Mouse (Mus musculus) left cerebral cortex, adult 11 months (tissue): ENCODE results near the gene Wdr93.

Experiments used
- DNase-seq: peaks from one replicate; pipeline ENCODE4 v3.0.0; 2022; ENCODE audit warnings: low spot score

Gene Wdr93

DNA sequence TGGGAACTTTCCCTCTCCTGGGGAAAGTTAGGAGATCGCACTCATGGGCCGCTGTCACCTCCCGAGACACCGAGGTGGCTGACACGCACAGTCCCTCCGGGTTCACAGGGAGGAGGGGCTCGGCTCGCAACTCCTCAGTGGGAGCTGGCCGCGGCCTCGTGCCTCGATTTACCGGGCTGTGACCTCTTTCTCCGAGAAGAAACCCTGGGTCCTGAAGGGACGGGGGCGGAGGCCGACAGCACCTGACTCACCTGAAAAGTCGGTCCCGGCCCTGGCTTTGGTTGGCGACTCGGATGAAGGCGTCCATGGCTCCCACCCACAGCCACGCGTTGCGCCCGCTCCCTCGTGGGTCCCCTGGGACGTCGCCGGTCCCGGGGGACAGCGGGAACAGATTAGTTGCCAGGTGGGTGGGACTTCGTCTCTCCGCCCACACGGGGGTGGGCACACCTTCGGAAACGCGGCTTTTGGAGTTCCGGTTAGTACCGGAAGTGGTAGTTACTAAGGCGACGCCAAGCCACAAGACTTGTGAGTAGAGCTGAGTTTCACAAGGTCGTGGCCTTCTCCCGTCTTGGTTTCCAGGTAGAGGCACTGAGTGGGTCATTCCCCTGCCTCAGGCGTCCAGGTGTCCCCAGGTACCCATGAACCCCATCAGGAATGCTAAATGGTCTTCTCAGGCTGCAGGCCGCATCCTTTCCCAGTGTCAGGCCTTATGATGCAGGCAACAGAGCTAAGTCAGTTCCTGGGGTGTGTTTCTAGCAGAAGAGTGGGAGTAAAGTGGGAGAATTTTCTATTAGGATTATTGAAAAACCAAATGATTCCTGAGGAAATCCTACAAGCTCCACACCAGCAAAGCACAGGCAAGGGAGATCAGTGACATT lies at the start of gene Wdr93, which contains the start of gene Pex11a:
Gene Wdr93, plus strand, starts transcription at position 505 of the 878 bp plus-strand sequence.
Gene Pex11a, minus strand, starts transcription at position 473 of the 878 bp plus-strand sequence.
- peak; percentile 80 for DNase-seq

DNA sequence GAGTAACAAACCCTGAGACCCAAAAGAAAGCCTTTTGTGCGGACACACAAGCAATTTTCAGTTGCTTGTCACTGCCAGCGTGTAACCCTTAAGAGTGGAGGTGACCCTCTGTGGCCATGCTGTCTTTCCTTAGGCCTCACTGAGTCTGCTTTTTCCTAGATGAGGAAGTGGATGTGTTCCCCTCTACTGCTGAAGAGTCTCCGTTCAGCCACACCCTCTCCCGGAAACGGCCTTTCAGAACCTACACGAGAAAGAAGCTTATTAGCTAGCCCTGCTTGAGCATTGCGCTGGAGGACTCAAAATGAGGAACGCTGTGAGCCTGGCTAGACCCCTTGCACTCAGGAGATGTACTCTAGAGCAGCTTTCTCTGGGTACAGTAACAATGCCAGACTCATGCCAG lies 46.5 kb upstream of the Wdr93 start:
- no peak for DNase-seq

DNA sequence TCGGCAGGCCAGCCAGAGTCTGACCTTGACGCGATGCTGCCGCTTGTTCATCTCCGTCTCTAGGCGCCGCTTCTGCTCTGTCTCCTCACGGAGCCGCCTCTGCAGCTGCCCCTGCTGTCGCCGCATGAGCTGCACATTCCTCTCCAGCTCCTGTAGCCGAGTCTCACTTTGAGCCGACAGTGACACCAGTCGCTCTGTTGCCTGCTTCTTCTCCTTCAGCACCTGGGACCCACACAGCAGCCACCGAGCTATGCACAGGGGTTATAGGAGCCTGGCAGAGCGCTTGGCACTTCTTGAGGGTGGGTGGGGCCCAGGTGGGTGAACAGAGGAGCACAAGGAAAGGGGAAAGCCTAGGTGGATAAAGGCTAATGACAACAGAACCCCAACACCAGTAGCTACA lies 40.2 kb upstream of the Wdr93 start:
- no peak for DNase-seq

DNA sequence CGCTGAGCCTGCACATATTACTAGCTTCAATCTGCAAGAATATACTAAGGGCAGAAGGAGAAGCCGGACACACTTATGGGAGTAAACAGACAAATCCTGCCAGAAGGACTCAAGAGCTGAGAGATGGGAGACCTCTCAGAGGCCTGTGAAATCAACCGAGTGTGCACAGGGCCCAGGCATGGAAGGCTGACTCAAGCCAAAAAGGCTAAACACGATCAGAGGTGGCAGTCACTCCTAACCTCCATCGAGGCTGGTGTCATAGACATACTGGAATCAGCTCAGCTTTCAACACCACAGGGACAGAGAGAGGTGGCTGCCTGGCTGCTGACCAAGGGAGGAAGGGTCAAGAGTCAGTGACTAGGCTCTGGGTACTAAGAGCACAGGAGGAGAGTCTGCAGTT lies 37.8 kb upstream of the Wdr93 start:
- DNase-seq, result no peak

DNA sequence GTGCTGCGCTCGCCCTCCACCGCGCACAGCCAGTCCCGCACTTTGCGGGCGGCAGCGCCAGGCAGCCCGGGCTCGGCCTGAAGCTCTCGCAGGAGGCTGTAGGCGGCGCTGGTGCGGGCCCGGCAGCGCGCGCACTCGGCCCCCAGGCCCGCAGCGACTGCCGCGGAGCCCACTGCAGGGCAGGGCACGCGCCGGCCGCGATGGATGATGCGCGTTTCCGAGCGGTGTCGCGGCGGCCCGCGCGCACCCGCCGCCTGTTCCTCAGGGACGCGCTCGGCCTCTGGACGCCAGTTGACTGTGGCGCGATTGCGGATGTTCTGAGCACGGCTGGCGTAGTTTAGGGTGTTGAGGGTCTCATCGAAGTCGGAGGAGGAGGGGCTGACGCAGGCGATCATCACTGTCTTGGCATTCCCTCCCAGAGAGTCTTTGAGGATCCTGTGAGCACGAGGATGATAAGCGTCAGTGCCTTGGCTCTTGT lies 32.8 kb upstream of the Wdr93 start:
- no peak for DNase-seq

DNA sequence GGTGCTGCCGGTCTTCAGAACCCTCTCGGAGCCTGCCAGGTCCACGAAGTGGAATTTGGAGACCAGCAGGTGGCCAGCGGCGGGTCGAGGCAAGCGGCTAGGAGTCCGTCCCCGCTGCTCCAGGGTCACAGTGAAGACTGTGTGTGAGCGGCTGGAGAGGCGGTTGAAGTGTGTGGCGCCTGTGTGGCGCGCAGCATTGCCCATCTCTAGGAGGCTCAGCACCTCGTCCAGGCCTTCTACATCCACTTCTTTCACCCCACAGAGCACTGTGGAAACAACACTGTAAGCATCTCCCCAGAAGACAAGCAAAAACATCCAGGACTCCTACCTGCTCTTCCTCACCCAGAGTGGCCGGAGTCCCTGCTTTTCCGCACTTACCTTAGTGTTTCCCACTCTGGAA lies 32.1 kb upstream of the Wdr93 start:
- DNase-seq, result no peak

DNA sequence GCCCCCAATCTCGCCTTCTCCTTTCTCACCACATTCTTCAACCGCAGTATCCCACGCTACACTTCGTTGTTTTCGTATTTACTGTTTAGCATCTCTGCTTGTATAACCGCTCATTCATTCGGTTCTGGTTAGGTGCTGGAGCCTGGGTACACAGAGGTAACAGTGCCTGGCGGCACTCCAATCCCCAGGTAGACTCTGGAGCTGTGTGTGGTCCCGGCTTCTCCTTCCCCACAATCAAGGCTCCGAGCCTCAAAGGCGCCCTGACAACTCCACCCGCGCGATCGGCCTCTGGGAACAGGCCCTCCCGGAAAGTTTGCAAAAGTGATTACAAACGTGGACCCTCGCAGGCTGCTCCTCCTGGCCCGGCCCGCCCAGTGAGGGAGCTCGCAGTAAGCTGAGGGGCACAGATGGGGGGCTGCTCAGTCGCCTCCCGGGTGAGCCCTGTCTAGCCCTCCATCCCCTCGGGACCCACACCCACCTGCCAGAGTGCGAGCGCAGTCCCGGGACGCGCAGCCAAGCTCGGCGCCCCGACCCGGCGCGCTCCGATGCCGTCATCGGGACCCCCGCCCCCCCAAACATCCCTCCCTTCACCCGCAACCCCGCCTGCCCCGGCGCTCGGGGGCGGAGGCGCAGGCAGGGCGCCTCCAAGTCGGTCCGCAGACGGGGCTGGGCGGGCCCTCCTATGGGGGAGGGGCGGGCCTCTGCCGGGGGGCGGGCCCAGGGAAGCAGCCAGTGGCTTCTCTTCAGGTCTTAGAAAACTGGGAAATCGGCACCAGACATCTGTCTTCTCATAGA lies 27.6 kb upstream of the Wdr93 start, which contains the start of gene Kif7:
Gene Kif7, minus strand, starts transcription at position 534 of the 795 bp plus-strand sequence.
- DNase-seq, result no peak

DNA sequence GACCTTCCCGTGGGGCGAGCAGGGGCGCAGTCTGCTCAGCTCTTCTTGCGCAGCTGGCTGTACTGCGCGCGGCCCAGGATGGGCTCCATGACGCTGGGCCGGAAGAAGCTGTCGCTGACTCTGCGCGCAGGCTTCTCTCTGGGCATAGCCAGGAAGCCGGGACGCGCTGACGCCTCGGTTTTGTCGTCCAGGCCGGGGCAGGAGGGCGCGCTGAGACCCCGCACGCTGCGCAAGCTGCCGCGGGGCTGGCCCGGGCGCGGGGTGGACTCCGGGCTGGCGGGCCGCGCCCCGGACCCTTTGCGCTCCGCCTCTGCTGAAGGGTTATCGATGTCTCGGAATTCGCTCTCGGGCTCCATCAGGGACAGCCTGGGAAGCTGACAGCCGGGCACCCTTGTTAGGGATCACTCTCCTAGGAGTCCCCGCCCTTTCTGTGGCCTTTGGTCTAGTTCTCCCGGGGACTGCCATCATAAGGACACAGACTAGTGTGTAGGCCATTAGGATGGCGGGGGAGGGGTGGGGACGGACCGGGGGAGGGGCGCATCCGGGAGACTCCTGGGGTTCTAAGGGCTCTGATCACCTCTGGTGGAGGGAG lies 21.5 kb upstream of the Wdr93 start:
- no peak for DNase-seq

DNA sequence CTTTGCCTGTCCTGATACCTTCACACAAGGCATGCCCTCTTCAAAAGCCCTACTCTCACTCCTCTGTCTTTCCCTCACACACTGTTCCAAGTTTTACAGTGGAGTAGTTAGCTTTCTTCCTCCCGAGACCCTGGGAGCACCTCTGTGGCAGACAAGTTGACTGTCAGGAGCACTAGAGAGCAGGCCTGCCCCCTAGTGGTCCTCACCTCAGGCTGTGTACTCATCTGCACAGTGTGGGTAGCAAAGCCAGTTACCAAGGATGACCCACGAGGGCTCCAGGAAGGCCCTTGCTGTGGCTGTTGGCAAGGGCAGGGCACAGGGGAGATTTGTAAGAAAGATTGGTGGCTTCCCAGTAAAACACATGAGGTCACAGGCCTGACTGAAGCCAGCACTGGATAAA lies 15.9 kb upstream of the Wdr93 start:
- no peak for DNase-seq

DNA sequence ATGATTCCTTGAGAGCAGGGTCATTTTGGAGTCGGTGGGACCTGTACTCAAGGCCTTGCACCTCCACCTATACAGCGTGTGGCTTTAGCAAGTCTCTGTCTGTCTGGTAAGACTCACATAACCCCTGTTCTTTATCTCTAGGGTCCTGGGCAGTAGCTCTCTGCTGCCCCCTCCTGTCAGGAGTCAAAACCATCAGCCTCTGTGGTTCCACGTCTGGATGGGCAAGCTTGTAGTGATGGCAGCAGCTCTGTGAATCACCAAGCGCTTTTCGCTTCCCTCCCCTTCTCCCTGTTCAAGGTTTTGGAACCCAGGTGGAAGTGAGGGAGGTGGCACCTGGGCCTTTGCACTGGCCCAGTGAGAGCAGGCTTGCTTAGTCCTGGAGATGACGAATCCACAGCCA lies 14.7 kb upstream of the Wdr93 start:
- no peak for DNase-seq

DNA sequence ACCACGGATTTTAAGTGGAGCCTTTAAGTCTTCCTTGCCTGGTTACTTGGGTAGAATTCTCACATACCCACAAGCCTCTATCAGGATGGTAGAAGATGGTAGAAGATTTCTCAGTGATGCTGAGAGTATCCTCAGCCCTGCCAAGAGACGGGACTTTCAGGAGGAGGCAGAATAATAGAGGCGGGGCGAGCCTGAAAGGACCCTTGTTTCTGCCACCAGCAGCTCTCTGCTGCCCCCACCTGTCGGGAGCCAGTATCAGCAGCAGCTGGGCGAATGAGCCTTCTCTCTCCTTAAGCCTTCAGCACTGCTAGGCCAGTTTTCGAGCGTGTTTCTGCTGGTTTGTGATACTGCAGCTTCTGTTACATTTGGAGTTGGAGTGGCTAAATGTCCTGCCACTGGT lies 13.8 kb upstream of the Wdr93 start:
- no peak for DNase-seq

DNA sequence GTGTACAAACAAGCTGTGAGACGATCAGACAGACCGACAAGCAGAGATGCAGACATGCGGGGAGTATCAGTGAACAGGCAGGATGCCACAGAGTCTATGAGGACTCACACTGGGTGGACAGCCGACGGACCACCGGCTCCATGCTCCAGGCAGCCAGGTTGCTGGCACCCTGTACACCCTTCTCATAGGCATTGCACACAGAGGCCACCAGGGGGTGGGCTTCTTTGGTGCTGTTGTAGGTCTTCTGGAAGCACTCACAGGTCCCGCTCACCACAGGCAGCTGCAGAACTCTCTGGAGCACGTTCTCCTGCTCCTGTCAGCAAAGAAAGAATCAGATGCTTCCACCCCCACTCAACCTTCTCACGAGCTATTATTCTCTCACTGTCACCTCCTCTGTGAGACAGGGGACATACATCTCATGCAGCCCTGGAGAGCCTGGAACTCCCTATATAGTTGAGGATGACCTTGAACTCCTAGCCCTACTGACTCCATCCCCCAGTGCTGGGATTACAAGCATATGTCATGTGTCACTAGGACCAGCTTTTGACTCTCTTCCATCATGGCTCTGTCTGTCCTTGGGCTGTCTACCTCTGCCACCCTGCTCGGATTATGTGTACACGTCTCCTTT lies 13.1 kb upstream of the Wdr93 start:
- no peak for DNase-seq

DNA sequence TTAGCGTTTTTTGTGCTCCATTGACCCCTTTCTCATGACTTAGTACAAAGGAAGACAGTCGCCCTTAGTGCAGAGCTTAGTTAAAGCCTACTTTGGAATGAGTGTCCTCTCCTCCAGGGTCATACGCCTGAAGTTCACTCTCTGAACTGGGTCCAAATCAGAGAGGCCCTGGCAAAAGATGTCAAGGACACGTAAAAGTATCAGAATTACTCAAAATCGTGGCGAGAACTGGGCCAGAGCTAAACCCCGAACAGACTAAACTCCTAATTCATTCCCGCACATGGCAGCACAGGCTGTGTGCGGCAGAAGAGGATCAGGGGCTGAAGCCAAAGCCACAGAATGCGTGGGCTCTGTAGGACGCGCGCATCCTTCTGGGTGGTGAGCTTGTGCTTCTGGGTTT lies 11.5 kb upstream of the Wdr93 start:
- DNase-seq, result no peak

DNA sequence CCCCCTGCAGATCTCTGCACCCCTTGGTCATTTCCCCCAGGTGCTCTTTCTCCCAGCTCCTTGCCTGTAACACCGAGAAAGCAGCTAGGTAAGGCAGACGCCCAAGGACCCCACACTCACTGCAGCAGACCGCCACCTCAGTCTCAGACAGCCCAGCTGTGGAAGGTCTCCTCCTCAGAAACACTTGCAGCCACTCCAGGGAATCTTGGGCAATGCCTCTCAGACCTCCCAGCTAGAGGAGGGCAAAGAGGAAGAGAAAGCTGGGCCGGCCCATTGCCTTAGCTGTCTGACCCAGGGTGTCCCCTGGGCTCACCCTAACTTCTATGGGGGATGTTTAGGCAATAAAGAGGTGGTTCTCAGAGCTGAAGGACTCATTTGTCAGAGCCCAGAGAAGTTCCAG lies 10.3 kb upstream of the Wdr93 start, which contains the start of gene Plin1:
Gene Plin1, minus strand, starts transcription at position 282 of the 400 bp plus-strand sequence.
- DNase-seq, result no peak

DNA sequence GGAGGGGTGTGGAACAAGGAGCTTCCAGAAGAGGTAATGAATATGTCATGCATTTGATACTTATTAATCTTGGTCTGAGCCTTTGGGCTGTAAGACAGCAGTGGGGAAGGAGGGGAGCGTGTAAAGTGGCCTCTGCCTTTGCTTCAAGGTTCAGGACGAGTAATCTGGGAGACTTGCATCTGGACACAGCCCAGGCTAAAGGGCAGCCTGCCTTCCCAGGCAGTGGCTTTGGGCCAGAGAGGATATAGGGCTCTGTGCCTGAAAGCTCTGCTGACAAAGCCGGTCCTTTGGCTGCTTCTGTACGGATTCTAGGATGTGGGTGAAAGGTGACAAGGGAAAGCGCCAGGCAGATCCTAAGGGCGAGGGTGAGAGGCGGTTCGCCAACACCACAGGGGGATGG lies 8.4 kb upstream of the Wdr93 start:
- no peak for DNase-seq

DNA sequence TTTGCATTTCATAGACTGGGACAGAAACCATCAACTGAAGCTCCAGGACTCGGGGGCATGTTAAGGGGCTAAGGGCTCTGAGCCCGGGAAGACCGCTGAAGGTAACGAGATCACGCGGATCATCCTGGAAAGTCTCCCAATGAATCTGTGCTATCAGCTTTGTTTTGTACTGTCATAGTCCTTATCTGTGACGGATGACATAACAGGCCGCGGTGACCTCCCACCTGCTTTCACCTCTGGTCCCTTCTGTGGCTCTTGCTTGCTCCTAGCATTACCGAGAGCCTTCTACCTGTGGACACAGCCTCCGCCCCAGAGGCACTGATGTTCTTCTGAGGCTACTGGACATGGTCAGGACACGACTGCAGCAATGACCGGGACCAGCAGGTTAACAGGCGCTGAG lies 6.5 kb upstream of the Wdr93 start:
- DNase-seq, result no peak

DNA sequence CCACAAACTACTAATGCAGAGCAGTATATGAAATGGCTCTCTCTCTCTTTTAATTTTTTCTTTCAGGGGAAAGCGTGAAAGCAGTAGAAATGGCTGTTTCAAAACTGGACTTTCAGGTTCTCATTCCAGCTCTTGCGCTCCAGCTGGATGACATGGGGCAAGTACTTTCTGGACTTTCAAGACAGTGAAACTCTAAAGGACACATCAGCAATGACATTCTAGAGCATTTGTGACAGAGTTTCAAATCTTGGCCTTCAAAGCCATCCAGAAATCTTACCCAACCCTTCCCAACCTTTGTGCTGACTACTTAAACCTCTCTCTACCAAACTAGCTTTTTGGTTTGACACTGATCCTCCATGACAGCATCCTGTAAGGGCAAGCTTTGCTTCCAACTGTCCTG lies 4.0 kb upstream of the Wdr93 start:
- DNase-seq, result no peak

DNA sequence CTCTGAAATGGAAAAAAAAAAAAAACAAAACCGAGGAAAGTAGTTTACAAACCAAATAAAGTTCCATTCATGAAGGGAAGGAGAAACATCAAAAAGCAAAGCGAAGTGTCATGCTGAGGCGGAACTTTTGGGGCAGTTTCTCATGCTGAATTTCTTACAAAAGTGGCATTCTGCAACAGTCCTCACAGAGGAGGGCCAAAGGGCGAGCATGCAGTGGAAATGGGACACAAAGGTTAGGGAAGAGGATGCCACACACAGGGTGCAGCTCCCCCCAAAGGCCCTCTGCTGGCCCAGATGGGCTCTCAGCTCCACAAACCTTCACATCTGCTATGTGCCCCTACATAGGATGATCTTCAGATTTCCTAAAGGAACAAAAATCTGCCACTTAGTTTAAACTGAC lies 2.7 kb upstream of the Wdr93 start:
- no peak for DNase-seq

DNA sequence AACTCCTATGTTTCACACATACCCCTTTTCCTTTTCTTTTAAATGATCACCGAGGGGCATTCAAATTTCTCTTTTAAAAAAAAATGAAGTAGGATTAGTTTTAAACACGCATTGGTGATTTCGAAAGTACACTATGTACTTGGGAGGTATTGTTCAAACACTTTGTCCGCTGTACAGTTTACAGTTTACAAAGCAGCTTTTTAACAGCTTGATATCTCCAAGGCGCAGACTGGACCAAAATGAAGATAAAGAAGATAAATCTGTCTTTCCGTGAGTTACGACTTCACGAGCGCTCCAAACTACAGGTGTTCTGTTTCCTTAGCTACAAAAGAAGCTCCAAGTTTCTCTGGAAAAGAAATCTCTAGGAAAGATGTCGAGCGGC lies 695 bp upstream of the Wdr93 start:
- no peak for DNase-seq

DNA sequence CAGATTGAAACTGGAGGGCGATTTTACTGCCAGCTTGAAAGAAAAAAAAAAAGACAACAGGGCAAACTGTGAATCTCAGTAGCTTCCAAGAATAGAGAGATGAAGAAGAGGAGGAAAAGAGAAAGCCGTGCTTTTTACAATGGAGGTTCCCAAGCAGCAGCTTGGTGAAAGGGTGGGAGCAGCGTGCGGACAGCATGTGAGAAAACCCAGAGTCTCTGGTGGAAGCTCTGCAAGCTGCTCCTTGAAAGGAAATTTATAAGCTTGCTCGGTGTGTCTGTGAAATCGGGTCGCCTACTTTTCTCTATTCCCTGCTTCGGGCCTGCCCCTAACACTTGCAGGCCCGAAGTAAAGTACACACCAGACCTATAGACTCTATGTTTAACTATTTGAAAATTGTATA lies 1.1 kb downstream of the Wdr93 start:
- no peak for DNase-seq

DNA sequence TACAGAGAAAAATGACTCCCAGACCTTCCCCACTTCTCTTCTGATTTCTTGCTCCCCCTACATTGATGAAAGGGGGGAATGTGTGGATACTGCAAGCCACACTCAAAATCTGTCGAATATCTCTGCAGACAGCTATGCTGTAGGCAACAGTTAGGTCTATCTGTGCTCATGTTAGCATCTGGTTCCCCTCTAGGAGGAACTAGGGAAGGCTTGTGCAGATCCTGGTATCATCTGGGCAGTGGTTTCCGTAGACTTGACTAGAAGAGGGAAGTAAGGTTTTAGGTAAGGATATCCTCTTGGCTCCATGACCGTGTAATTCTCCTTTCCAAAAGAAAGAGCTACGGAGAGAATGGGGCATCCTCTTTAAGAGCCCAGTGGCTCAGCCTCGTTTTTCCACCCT lies 1.6 kb downstream of the Wdr93 start:
- no peak for DNase-seq

DNA sequence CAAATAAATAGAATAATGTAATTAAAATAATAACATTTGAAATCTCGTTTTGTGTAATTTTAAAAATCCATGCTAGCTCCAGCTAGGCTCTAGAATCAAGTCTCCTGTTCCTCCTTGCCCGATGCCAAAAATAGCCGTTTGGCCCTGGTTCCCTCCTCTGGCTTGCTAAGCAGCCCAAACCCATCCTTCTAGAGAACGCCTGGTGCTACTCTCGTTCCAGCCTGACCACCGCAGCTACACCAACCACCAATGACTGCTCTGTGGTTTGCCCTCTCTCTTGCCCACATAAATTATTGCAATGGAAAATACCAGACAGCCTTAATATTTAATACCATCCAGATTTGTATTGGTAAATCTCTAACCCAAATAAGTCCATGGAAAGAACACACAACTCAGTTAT lies 4.7 kb downstream of the Wdr93 start:
- DNase-seq, result no peak
